ENCODE assay signal across 23 mouse cellular contexts in genomic region chr13:93985181-93985580, GRCm38 (mm10).
A peak's percentile ranks its signal among the peaks of the same experiment; 100 is the strongest.
DNase-seq lines count a peak whose midpoint lies in the region; ATAC-seq lines count a peak whose summit lies in the region.
"Had no signal": no experiment of that assay in that cellular context is flagged by ENCODE, and none has a peak within 500 bp of the region (broad histone marks: within the 10 kb centered on the region; RNA-seq: fewer than 3 reads in every experiment).

No protein-coding gene starts in this region.

- no peaks in the 10 kb centered on the region for H3K9me3 ChIP-seq in hindbrain, embryonic 12.5 days (replicated peaks)
- H3K9me3 ChIP-seq: embryonic facial prominence, embryonic 12.5 days; embryonic facial prominence, embryonic 15.5 days; forebrain, embryonic 12.5 days; forebrain, embryonic 15.5 days; heart, embryonic 10.5 days; hindbrain, embryonic 15.5 days had no signal

- H3K36me3 ChIP-seq in hindbrain, embryonic 12.5 days, result no peaks in the 10 kb centered on the region
- H3K36me3 ChIP-seq: embryonic facial prominence, embryonic 12.5 days; embryonic facial prominence, embryonic 15.5 days; forebrain, embryonic 12.5 days; forebrain, embryonic 15.5 days; heart, embryonic 10.5 days; heart, embryonic 13.5 days; hindbrain, embryonic 15.5 days had no signal

- no peak for ATAC-seq in hindbrain, embryonic 12.5 days (ENCODE audit: low FRiP score)
- ATAC-seq: forebrain, embryonic 15.5 days; intestine, postnatal 0 days had no signal

- no peak overlapping the region for H3K9ac ChIP-seq in hindbrain, embryonic 12.5 days
- H3K9ac ChIP-seq: embryonic facial prominence, embryonic 12.5 days; embryonic facial prominence, embryonic 15.5 days; forebrain, embryonic 12.5 days; forebrain, embryonic 15.5 days; heart, embryonic 13.5 days; hindbrain, embryonic 15.5 days had no signal

- no peak overlapping the region for H3K4me3 ChIP-seq in hindbrain, embryonic 12.5 days
- H3K4me3 ChIP-seq: embryonic facial prominence, embryonic 12.5 days; embryonic facial prominence, embryonic 15.5 days; forebrain, embryonic 12.5 days; forebrain, embryonic 15.5 days; heart, adult 2 months; heart, embryonic 10.5 days; heart, embryonic 13.5 days; hindbrain, embryonic 15.5 days had no signal

- DNase-seq in urinary bladder, postnatal 25 days (ENCODE audit: low spot score), result peak; percentile 21
- no peak for DNase-seq in urinary bladder, postnatal 10 days (ENCODE audit: low spot score)
- peak; percentile 79 for DNase-seq in 3T3-L1 (ENCODE audit: low read depth, low spot score)
- DNase-seq in R1 (ENCODE audit: low read depth, low spot score), result peak; percentile 30
- DNase-seq in heart, adult 11 months, result no peak
- DNase-seq: adrenal gland, postnatal 10 days; adrenal gland, postnatal 36 days; cerebellum, adult 18-20 months; cerebellum, adult 9-11 months; cerebellum, postnatal 25 days; gastrocnemius, postnatal 25 days; heart, adult 2 months; heart, postnatal 14 days; heart, postnatal 4 days had no signal

- H3K27me3 ChIP-seq in hindbrain, embryonic 12.5 days, result no peaks in the 10 kb centered on the region
- H3K27me3 ChIP-seq: embryonic facial prominence, embryonic 12.5 days; embryonic facial prominence, embryonic 15.5 days; forebrain, embryonic 12.5 days; forebrain, embryonic 15.5 days; heart, embryonic 13.5 days; hindbrain, embryonic 15.5 days had no signal

- no peak overlapping the region for H3K4me2 ChIP-seq in hindbrain, embryonic 12.5 days (replicated peaks)
- H3K4me2 ChIP-seq: embryonic facial prominence, embryonic 12.5 days; embryonic facial prominence, embryonic 15.5 days; forebrain, embryonic 12.5 days; forebrain, embryonic 15.5 days; heart, embryonic 13.5 days; hindbrain, embryonic 15.5 days had no signal

- peaks cover 7% of the 10 kb centered on the region; the same call in 1 of the 2 replicates for H3K4me1 ChIP-seq in hindbrain, embryonic 12.5 days
- H3K4me1 ChIP-seq: embryonic facial prominence, embryonic 15.5 days; forebrain, embryonic 15.5 days; hindbrain, embryonic 15.5 days had no signal

- WGBS in hindbrain, embryonic 12.5 days, result 73% methylated on average over 7 of the region's 7 CpGs

- H3K27ac ChIP-seq in hindbrain, embryonic 12.5 days, result no peak overlapping the region
- H3K27ac ChIP-seq: embryonic facial prominence, embryonic 12.5 days; embryonic facial prominence, embryonic 15.5 days; forebrain, embryonic 12.5 days; forebrain, embryonic 15.5 days; heart, adult 2 months; heart, embryonic 13.5 days; hindbrain, embryonic 15.5 days had no signal

Comparison
In these comparisons a context has a peak if more than half of its experiments do, and no peak if none do; other contexts are left out.
1. DNase-seq: peak in urinary bladder, postnatal 25 days (single experiment), 3T3-L1 (single experiment) and R1 (single experiment); none in urinary bladder, postnatal 10 days (single experiment) and heart, adult 11 months (single experiment).